Mouse (Mus musculus): ENCODE measurements at regions not wholly inside any gene's neighbourhood (a gene's known extent, or its start where the extent isn't known, plus 50 kb on each side); places are given as distances from the start of the nearest gene placed in this dataset.

GRCm38 (mm10) chr2:46218336-46218957 lies 1101.3 kb upstream of the Zeb2 start:
- in situ Hi-C loops (cut with MboI; ENCODE audit: unreplicated experiment in 2 of 2), result no loop called here

- in situ Hi-C loops (cut with MboI; ENCODE audit: unreplicated experiment in 2 of 2), result no loop called here
Observed at GRCm38 (mm10) chr2:46199341-46199740, 1082.1 kb upstream of the Zeb2 start.

GRCm38 (mm10) chr2:46187265-46187888 lies 1070.2 kb upstream of the Zeb2 start:
- in situ Hi-C loops (cut with MboI; ENCODE audit: unreplicated experiment in 2 of 2), result no loop called here

- in situ Hi-C loops (cut with MboI; ENCODE audit: unreplicated experiment in 2 of 2), result no loop called here
Observed at GRCm38 (mm10) chr2:46183241-46183640, 1066.0 kb upstream of the Zeb2 start.

GRCm38 (mm10) chr2:46179741-46180140 lies 1062.5 kb upstream of the Zeb2 start:
- in situ Hi-C loops (cut with MboI; ENCODE audit: unreplicated experiment in 2 of 2), result no loop called here

- in situ Hi-C loops (cut with MboI; ENCODE audit: unreplicated experiment in 2 of 2), result no loop called here
Observed at GRCm38 (mm10) chr2:46168488-46168887, 1051.3 kb upstream of the Zeb2 start.

GRCm38 (mm10) chr2:46149848-46150247 lies 1032.7 kb upstream of the Zeb2 start:
- in situ Hi-C loops (cut with MboI; ENCODE audit: unreplicated experiment in 2 of 2), result no loop called here

- in situ Hi-C loops (cut with MboI; ENCODE audit: unreplicated experiment in 2 of 2), result no loop called here
Observed at GRCm38 (mm10) chr2:46119871-46120270, 1002.7 kb upstream of the Zeb2 start.

- in situ Hi-C loops (cut with MboI; ENCODE audit: unreplicated experiment in 2 of 2), result no loop called here
Observed at GRCm38 (mm10) chr2:46106991-46107390, 989.8 kb upstream of the Zeb2 start.

GRCm38 (mm10) chr2:46065034-46065802 lies 948.0 kb upstream of the Zeb2 start:
- in situ Hi-C loops (cut with MboI; ENCODE audit: unreplicated experiment in 2 of 2), result no loop called here

- in situ Hi-C loops (cut with MboI; ENCODE audit: unreplicated experiment in 2 of 2), result no loop called here
Observed at GRCm38 (mm10) chr2:46055729-46056128, 938.5 kb upstream of the Zeb2 start.

GRCm38 (mm10) chr2:46054902-46055301 lies 937.7 kb upstream of the Zeb2 start:
- in situ Hi-C loops (cut with MboI; ENCODE audit: unreplicated experiment in 2 of 2), result no loop called here

- in situ Hi-C loops (cut with MboI; ENCODE audit: unreplicated experiment in 2 of 2), result no loop called here
Observed at GRCm38 (mm10) chr2:46021854-46022253, 904.7 kb upstream of the Zeb2 start.

GRCm38 (mm10) chr2:46013771-46014269 lies 896.6 kb upstream of the Zeb2 start:
- in situ Hi-C loops (cut with MboI; ENCODE audit: unreplicated experiment in 2 of 2), result no loop called here

GRCm38 (mm10) chr2:46012716-46013115 lies 895.5 kb upstream of the Zeb2 start:
- in situ Hi-C loops (cut with MboI; ENCODE audit: unreplicated experiment in 2 of 2), result no loop called here

GRCm38 (mm10) chr2:45975157-45975556 lies 858.0 kb upstream of the Zeb2 start:
- in situ Hi-C loops (cut with MboI; ENCODE audit: unreplicated experiment in 2 of 2), result no loop called here

- in situ Hi-C loops (cut with MboI; ENCODE audit: unreplicated experiment in 2 of 2), result no loop called here
Observed at GRCm38 (mm10) chr2:45968635-45969034, 851.4 kb upstream of the Zeb2 start.

- in situ Hi-C loops (cut with MboI; ENCODE audit: unreplicated experiment in 2 of 2), result no loop called here
Observed at GRCm38 (mm10) chr2:45956792-45957330, 839.7 kb upstream of the Zeb2 start.

GRCm38 (mm10) chr2:45948758-45949157 lies 831.6 kb upstream of the Zeb2 start:
- in situ Hi-C loops (cut with MboI; ENCODE audit: unreplicated experiment in 2 of 2), result no loop called here

GRCm38 (mm10) chr2:45925791-45926480 lies 808.7 kb upstream of the Zeb2 start:
- in situ Hi-C loops (cut with MboI; ENCODE audit: unreplicated experiment in 2 of 2), result no loop called here

GRCm38 (mm10) chr2:45908871-45909270 lies 791.7 kb upstream of the Zeb2 start:
- in situ Hi-C loops (cut with MboI; ENCODE audit: unreplicated experiment in 2 of 2), result no loop called here

Data from v-Abl transformed pro-B cells (cell line).